Mouse (Mus musculus) kidney, embryonic 14.5 days (tissue): ENCODE measurements around the gene Fam161a. TPM values are rescaled to one million over a fixed set of nuclear protein-coding genes. Genes with fewer than 3 reads are reported as not detected.

Experiments
- ATAC-seq: fragments of 200-750 bp; cut with Nextera tagmentation; 2 replicates; pipeline ENCODE4 v1.8.0; 2017; ENCODE audit warnings: moderate number of reproducible peaks, mild to moderate bottlenecking, moderate TSS enrichment, moderate library complexity; ENCODE audit not compliant: low FRiP score, low TSS enrichment
- H3K27ac ChIP-seq: fragments of 300-500 bp; sonication (generic); 2 replicates; pipeline ENCODE4 v1.5.1; 2014; ENCODE audit warnings: low read depth, mild to moderate bottlenecking, low read length, moderate library complexity, mixed read lengths
- H3K27me3 ChIP-seq: fragments of 300-500 bp; sonication (generic); 2 replicates; pipeline ENCODE4 v1.6.1; 2014; ENCODE audit warnings: mild to moderate bottlenecking, low read length; ENCODE audit not compliant: control insufficient read depth, insufficient read depth
- H3K36me3 ChIP-seq: fragments of 300-500 bp; sonication (generic); 2 replicates; pipeline ENCODE4 v1.6.1; 2014; ENCODE audit warnings: low read length, mixed read lengths; ENCODE audit not compliant: control insufficient read depth, insufficient read depth
- H3K4me1 ChIP-seq: fragments of 300-500 bp; sonication (generic); 2 replicates; pipeline ENCODE4 v1.6.1; 2014; ENCODE audit warnings: low read length, mixed read lengths; ENCODE audit not compliant: control insufficient read depth, insufficient read depth
- H3K4me2 ChIP-seq: fragments of 300-500 bp; sonication (generic); replicated peaks from 2 replicates; pipeline ENCODE4 v1.6.1; 2014; ENCODE audit warnings: low read depth, mild to moderate bottlenecking, low read length
- H3K4me3 ChIP-seq: fragments of 300-500 bp; sonication (generic); 2 replicates; pipeline ENCODE4 v1.5.1; 2014; ENCODE audit warnings: mild to moderate bottlenecking, low read length
- H3K9ac ChIP-seq: fragments of 300-500 bp; sonication (generic); 2 replicates; pipeline ENCODE4 v1.6.1; 2014; ENCODE audit warnings: low read depth, mild to moderate bottlenecking, low read length, moderate library complexity
- H3K9me3 ChIP-seq: fragments of 300-500 bp; sonication (generic); 2 replicates; pipeline ENCODE4 v1.6.1; 2016; ENCODE audit warnings: low read length; ENCODE audit not compliant: control insufficient read depth
- WGBS: fragments of 180-500 bp; shearing (Covaris S2); extraction: QIAGEN DNeasy Blood & Tissue Kit; methylation state at CpG from one replicate; pipeline ENCODE4 v1.1.7; 2014; 5-methylcytosine and 5-hydroxymethylcytosine counted together
- polyA plus RNA-seq: library from polyadenylated mRNA; unstranded; fragments of >200 nt; fragmentation: Nextera tagmentation; extraction: Ambion mirVana; gene quantifications from 2 replicates; pipeline ENCODE4 v1.2.1, GENCODE M21; 2014

Gene Fam161a
- polyA plus RNA-seq, 1 experiment from 2014 or later: 2.3 TPM

GRCm38 (mm10) chr11:23005276-23005675, 2.1 kb upstream of the Fam161a start:
- H3K27ac ChIP-seq: no peak overlapping the region
- H3K9ac ChIP-seq: no peak overlapping the region
- no peak overlapping the region for H3K4me2 ChIP-seq
- peaks cover 45% of the 10 kb centered on the region for H3K36me3 ChIP-seq
- H3K9me3 ChIP-seq: no peaks in the 10 kb centered on the region
- 84% methylated on average over 1 of the region's 1 CpGs for WGBS
- ATAC-seq: no peak
- no peak overlapping the region for H3K4me3 ChIP-seq
- H3K27me3 ChIP-seq: no peaks in the 10 kb centered on the region
- H3K4me1 ChIP-seq: no peaks in the 10 kb centered on the region

GRCm38 (mm10) chr11:23007166-23007480, 208 bp upstream of the Fam161a start:
- H3K27me3 ChIP-seq: no peaks in the 10 kb centered on the region
- no peak; the same call in 1 of the 2 replicates for ATAC-seq

GRCm38 (mm10) chr11:23008181-23008823, 971 bp downstream of the Fam161a start:
- Histone ChIP-seq H3K4me1 (no peaks in the 10 kb centered on the region), H3K27me3 (no peaks in the 10 kb centered on the region), H3K27ac (peak overlapping the region; percentile 76), H3K4me2 (peak overlapping the region; percentile 78), H3K9me3 (no peaks in the 10 kb centered on the region), H3K9ac (peak overlapping the region; percentile 66), H3K4me3 (peak overlapping the region; percentile 43), H3K36me3 (peaks cover 18% of the 10 kb centered on the region)
- WGBS: under 1% methylated on average over 40 of the region's 40 CpGs
- ATAC-seq: peak; percentile 95

More at GRCm38 (mm10) chr11:23007166-23007480, 208 bp upstream of the Fam161a start:
- WGBS: 6% methylated on average over 6 of the region's 6 CpGs
- Histone ChIP-seq H3K4me1 (no peaks in the 10 kb centered on the region), H3K27ac (peak overlapping the region; percentile 14; the same call in 1 of the 2 replicates), H3K4me2 (peak overlapping the region; percentile 78), H3K4me3 (peak overlapping the region; percentile 43), H3K9ac (no peak overlapping the region; the same call in 1 of the 2 replicates), H3K36me3 (peaks cover 29% of the 10 kb centered on the region), H3K9me3 (no peaks in the 10 kb centered on the region)

- no peaks in the 10 kb centered on the region for H3K4me1 ChIP-seq
- H3K9me3 ChIP-seq: no peaks in the 10 kb centered on the region
- peak overlapping the region; percentile 78 for H3K4me2 ChIP-seq
- ATAC-seq: no peak
- H3K4me3 ChIP-seq: peak overlapping the region; percentile 43
- 28% methylated on average over 4 of the region's 4 CpGs for WGBS
- H3K9ac ChIP-seq: peak overlapping the region; percentile 66; the same call in 1 of the 2 replicates
- H3K27me3 ChIP-seq: no peaks in the 10 kb centered on the region
- H3K36me3 ChIP-seq: peaks cover 13% of the 10 kb centered on the region
- no peak overlapping the region for H3K27ac ChIP-seq
Observed at GRCm38 (mm10) chr11:23008824-23009200, 1.5 kb downstream of the Fam161a start.

- Histone ChIP-seq H3K36me3 (no peaks in the 10 kb centered on the region), H3K9me3 (no peaks in the 10 kb centered on the region), H3K4me3 (no peak overlapping the region), H3K27ac (no peak overlapping the region), H3K4me1 (no peaks in the 10 kb centered on the region), H3K27me3 (no peaks in the 10 kb centered on the region), H3K4me2 (no peak overlapping the region), H3K9ac (no peak overlapping the region)
- 74% methylated on average over 1 of the region's 1 CpGs for WGBS
- ATAC-seq: no peak
Observed at GRCm38 (mm10) chr11:23013096-23013495, 5.8 kb downstream of the Fam161a start.

GRCm38 (mm10) chr11:23013580-23014294, 6.4 kb downstream of the Fam161a start:
- WGBS: 92% methylated on average over 4 of the region's 4 CpGs
- no peaks in the 10 kb centered on the region for H3K36me3 ChIP-seq
- no peaks in the 10 kb centered on the region for H3K4me1 ChIP-seq
- no peak overlapping the region for H3K27ac ChIP-seq
- no peak overlapping the region for H3K9ac ChIP-seq
- no peak overlapping the region for H3K4me2 ChIP-seq
- no peaks in the 10 kb centered on the region for H3K9me3 ChIP-seq
- no peak overlapping the region for H3K4me3 ChIP-seq
- no peak for ATAC-seq
- no peaks in the 10 kb centered on the region for H3K27me3 ChIP-seq

GRCm38 (mm10) chr11:23014996-23015395, 7.7 kb downstream of the Fam161a start:
- WGBS: 70% methylated on average over 6 of the region's 6 CpGs
- H3K9me3 ChIP-seq: no peaks in the 10 kb centered on the region

GRCm38 (mm10) chr11:23017943-23018342, 10.6 kb downstream of the Fam161a start:
- Histone ChIP-seq H3K4me1 (no peaks in the 10 kb centered on the region), H3K9me3 (no peaks in the 10 kb centered on the region), H3K27ac (no peak overlapping the region), H3K36me3 (no peaks in the 10 kb centered on the region), H3K4me3 (no peak overlapping the region), H3K27me3 (no peaks in the 10 kb centered on the region), H3K9ac (no peak overlapping the region), H3K4me2 (no peak overlapping the region)
- ATAC-seq: no peak
- 90% methylated on average over 4 of the region's 4 CpGs for WGBS

More at GRCm38 (mm10) chr11:23014996-23015395, 7.7 kb downstream of the Fam161a start:
- H3K4me1 ChIP-seq: no peaks in the 10 kb centered on the region
- H3K27ac ChIP-seq: no peak overlapping the region
- H3K4me2 ChIP-seq: no peak overlapping the region
- ATAC-seq: no peak
- no peaks in the 10 kb centered on the region for H3K36me3 ChIP-seq
- no peak overlapping the region for H3K4me3 ChIP-seq
- no peak overlapping the region for H3K9ac ChIP-seq
- no peaks in the 10 kb centered on the region for H3K27me3 ChIP-seq

GRCm38 (mm10) chr11:23020116-23020770, 12.9 kb downstream of the Fam161a start:
- Histone ChIP-seq H3K4me1 (no peaks in the 10 kb centered on the region), H3K4me2 (no peak overlapping the region), H3K4me3 (no peak overlapping the region), H3K27ac (no peak overlapping the region), H3K27me3 (no peaks in the 10 kb centered on the region), H3K9ac (no peak overlapping the region), H3K36me3 (no peaks in the 10 kb centered on the region), H3K9me3 (no peaks in the 10 kb centered on the region)
- no peak for ATAC-seq
- 52% methylated on average over 24 of the region's 24 CpGs for WGBS
